Mouse (Mus musculus): ENCODE results near the gene Arhgap19.
A peak's percentile ranks its signal among the peaks of the same experiment; 100 is the strongest.

Arhgap19 gene

GRCm38 (mm10) chr19:41831718-41832391 is 30.0 kb upstream of the Arhgap19 start:
- DNase-seq (ENCODE audit: low spot score in 2 of 2) = no peak

- DNase-seq (ENCODE audit: low spot score in 2 of 2) = peak in 1 of 2 experiments; percentile 5
Observed at GRCm38 (mm10) chr19:41831101-41831570, 29.3 kb upstream of the Arhgap19 start.

GRCm38 (mm10) chr19:41830106-41831031 is 28.5 kb upstream of the Arhgap19 start:
- DNase-seq (ENCODE audit: low spot score in 2 of 2) = peak; percentile 26 to 42

GRCm38 (mm10) chr19:41829381-41830105 is 27.7 kb upstream of the Arhgap19 start, which contains the start of gene Frat1:
Gene Frat1 (plus strand): TSS chr19:41829970.
- DNase-seq (ENCODE audit: low spot score in 2 of 2) = peak; percentile 94 to 95

GRCm38 (mm10) chr19:41828941-41829340 is 27.1 kb upstream of the Arhgap19 start:
- DNase-seq (ENCODE audit: low spot score in 2 of 2) = no peak

- DNase-seq (ENCODE audit: low spot score in 2 of 2) = no peak
Observed at GRCm38 (mm10) chr19:41826529-41826928, 24.7 kb upstream of the Arhgap19 start.

- no peak for DNase-seq (ENCODE audit: low spot score in 2 of 2)
Observed at GRCm38 (mm10) chr19:41824950-41825349, 23.1 kb upstream of the Arhgap19 start.

- no peak for DNase-seq (ENCODE audit: low spot score in 2 of 2)
Observed at GRCm38 (mm10) chr19:41822589-41822988, 20.7 kb upstream of the Arhgap19 start.

- DNase-seq (ENCODE audit: low spot score in 2 of 2) = no peak
Observed at GRCm38 (mm10) chr19:41821436-41821835, 19.6 kb upstream of the Arhgap19 start.

GRCm38 (mm10) chr19:41818749-41819148 is 16.9 kb upstream of the Arhgap19 start:
- no peak for DNase-seq (ENCODE audit: low spot score in 2 of 2)

GRCm38 (mm10) chr19:41817325-41817724 is 15.5 kb upstream of the Arhgap19 start:
- DNase-seq (ENCODE audit: low spot score in 2 of 2) = no peak

- no peak for DNase-seq (ENCODE audit: low spot score in 2 of 2)
Observed at GRCm38 (mm10) chr19:41816915-41817314, 15.1 kb upstream of the Arhgap19 start.

GRCm38 (mm10) chr19:41816410-41816809 is 14.6 kb upstream of the Arhgap19 start:
- DNase-seq (ENCODE audit: low spot score in 2 of 2) = no peak

GRCm38 (mm10) chr19:41813374-41813773 is 11.5 kb upstream of the Arhgap19 start:
- no peak for DNase-seq (ENCODE audit: low spot score in 2 of 2)

GRCm38 (mm10) chr19:41812525-41812924 is 10.7 kb upstream of the Arhgap19 start:
- no peak for DNase-seq (ENCODE audit: low spot score in 2 of 2)

GRCm38 (mm10) chr19:41810074-41810473 is 8.2 kb upstream of the Arhgap19 start:
- DNase-seq (ENCODE audit: low spot score in 2 of 2) = no peak

GRCm38 (mm10) chr19:41808104-41808634 is 6.3 kb upstream of the Arhgap19 start:
- DNase-seq (ENCODE audit: low spot score in 2 of 2) = no peak

- no peak for DNase-seq (ENCODE audit: low spot score in 2 of 2)
Observed at GRCm38 (mm10) chr19:41807497-41807896, 5.7 kb upstream of the Arhgap19 start.

GRCm38 (mm10) chr19:41805831-41806230 is 4.0 kb upstream of the Arhgap19 start:
- DNase-seq (ENCODE audit: low spot score in 2 of 2) = no peak

- DNase-seq (ENCODE audit: low spot score in 2 of 2) = peak; percentile 77 to 84
Observed at GRCm38 (mm10) chr19:41803322-41803721, 1.5 kb upstream of the Arhgap19 start.

- DNase-seq (ENCODE audit: low spot score in 2 of 2) = no peak
Observed at GRCm38 (mm10) chr19:41800986-41801741, 683 bp downstream of the Arhgap19 start.
